ENCODE assay signal across 10 mouse cellular contexts in genomic region chr2:32680051-32680451, GRCm38 (mm10). TPM values are rescaled to one million over a fixed set of nuclear protein-coding genes. Genes with fewer than 3 reads are reported as not detected.
DNase-seq lines count a peak whose midpoint lies in the region; ATAC-seq lines count a peak whose summit lies in the region.
"Had no signal": no experiment of that assay in that cellular context is flagged by ENCODE, and none has a peak within 500 bp of the region (broad histone marks: within the 10 kb centered on the region; RNA-seq: fewer than 3 reads in every experiment).

No protein-coding gene starts in this region.

- peak; percentile 35; the same call in 1 of the 2 replicates for ATAC-seq in hindbrain, embryonic 16.5 days

- no peak overlapping the region for H3K4me2 ChIP-seq in hindbrain, embryonic 16.5 days (ENCODE audit: low read length)

- H3K27ac ChIP-seq in hindbrain, embryonic 16.5 days (ENCODE audit: low read depth, low read length): no peak overlapping the region; the same call in 1 of the 2 replicates
- H3K27ac ChIP-seq: liver, embryonic 14.5 days had no signal

- no peaks in the 10 kb centered on the region for H3K9me3 ChIP-seq in hindbrain, embryonic 16.5 days (ENCODE audit: control insufficient read depth, low read length)

- DNase-seq in gastrocnemius, adult 18-20 months (ENCODE audit: low spot score): peak; percentile 34
- no peak for DNase-seq in gastrocnemius, postnatal 4 days (ENCODE audit: low spot score in 2 of 2)
- peak; percentile 68 for DNase-seq in urinary bladder, postnatal 14 days (ENCODE audit: low spot score)
- DNase-seq in urinary bladder, postnatal 10 days (ENCODE audit: low spot score): no peak
- DNase-seq in skeletal muscle tissue, adult 2 months (ENCODE audit: low read depth, low spot score): peak; percentile 52
- DNase-seq in cerebellum, postnatal 14 days: no peak
- DNase-seq in cerebellum, postnatal 10 days: no peak

- H3K9ac ChIP-seq in hindbrain, embryonic 16.5 days (ENCODE audit: low read depth, low read length): peak overlapping the region; percentile 39; the same call in 1 of the 2 replicates
- H3K9ac ChIP-seq: liver, embryonic 14.5 days had no signal

- H3K36me3 ChIP-seq in hindbrain, embryonic 16.5 days (ENCODE audit: control insufficient read depth, insufficient read depth, low read length): peaks cover 11% of the 10 kb centered on the region; the same call in 1 of the 2 replicates

- WGBS in hindbrain, embryonic 16.5 days: 36% methylated on average over 7 of the region's 7 CpGs

- no peak overlapping the region for H3K4me3 ChIP-seq in hindbrain, embryonic 16.5 days (ENCODE audit: low read length)

- no peaks in the 10 kb centered on the region for H3K27me3 ChIP-seq in hindbrain, embryonic 16.5 days (replicated peaks; ENCODE audit: control insufficient read depth, insufficient read depth, low read length)
- H3K27me3 ChIP-seq: CH12.LX had no signal

- H3K4me1 ChIP-seq in hindbrain, embryonic 16.5 days (ENCODE audit: control insufficient read depth, insufficient read depth, low read depth, low read length): peaks cover 4% of the 10 kb centered on the region

RNA-seq across cellular contexts. Expression of gene Fpgs, which starts 23.9 kb away (rescaled TPM):
- total RNA-seq in gastrocnemius, adult 18-20 months (2021): 1 to 10 TPM; 4.8 to 5.4 TPM
- total RNA-seq in gastrocnemius, postnatal 4 days (2021): 10 to 100 TPM; 18.7 to 22.4 TPM
- 20.2 and 20.9 TPM in 2 replicates for polyA plus RNA-seq in hindbrain, embryonic 16.5 days (2015; fragmentation: Nextera tagmentation; extraction: Ambion mirVana)

RNA-seq across cellular contexts. Expression of gene Cdk9, which starts 32.8 kb away (rescaled TPM):
- total RNA-seq in gastrocnemius, adult 18-20 months (2021): 10 to 100 TPM; 19.3 to 19.9 TPM
- 10 to 100 TPM; 49.3 to 55.2 TPM for total RNA-seq in gastrocnemius, postnatal 4 days (2021)
- polyA plus RNA-seq in hindbrain, embryonic 16.5 days (2015; fragmentation: Nextera tagmentation; extraction: Ambion mirVana): 63.6 and 69.4 TPM in 2 replicates

RNA-seq across cellular contexts. Expression of gene Eng, which starts 33.7 kb away (rescaled TPM):
- 10 to 100 TPM; 21.1 to 34.1 TPM for total RNA-seq in gastrocnemius, adult 18-20 months (2021)
- total RNA-seq in gastrocnemius, postnatal 4 days (2021): 10 to 100 TPM; 55.3 to 60.1 TPM
- 34.2 and 39.5 TPM in 2 replicates for polyA plus RNA-seq in hindbrain, embryonic 16.5 days (2015; fragmentation: Nextera tagmentation; extraction: Ambion mirVana)

RNA-seq across cellular contexts. Expression of gene Sh2d3c, which starts 40.8 kb away (rescaled TPM):
- 1 to 10 TPM; 5.7 to 7.3 TPM for total RNA-seq in gastrocnemius, adult 18-20 months (2021)
- 10 to 100 TPM; 18.4 TPM for total RNA-seq in gastrocnemius, postnatal 4 days (2021)
- 58.5 and 58.6 TPM in 2 replicates for polyA plus RNA-seq in hindbrain, embryonic 16.5 days (2015; fragmentation: Nextera tagmentation; extraction: Ambion mirVana)

RNA-seq across cellular contexts. Expression of gene Ak1, which starts 58.5 kb away (rescaled TPM):
- 1,000 to 10,000 TPM; 1,543 to 1,586 TPM for total RNA-seq in gastrocnemius, adult 18-20 months (2021)
- total RNA-seq in gastrocnemius, postnatal 4 days (2021): 100 to 1,000 TPM; 892 to 897 TPM
- polyA plus RNA-seq in hindbrain, embryonic 16.5 days (2015; fragmentation: Nextera tagmentation; extraction: Ambion mirVana): 111 and 117 TPM in 2 replicates

Comparison
In these comparisons a context has a peak if more than half of its experiments do, and no peak if none do; other contexts are left out.
1. DNase-seq: peak in gastrocnemius, adult 18-20 months (single experiment), urinary bladder, postnatal 14 days (single experiment) and skeletal muscle tissue, adult 2 months (single experiment); none in gastrocnemius, postnatal 4 days (0 of 2), urinary bladder, postnatal 10 days (single experiment), cerebellum, postnatal 14 days (0 of 2) and cerebellum, postnatal 10 days (0 of 2).